Mouse (Mus musculus) mouse trophoblast stem cell (cell line): ENCODE data around the gene Csnk1g1.

Experiments used
- in situ Hi-C, 2 experiments: fragments of 300-500 bp; cut with MseI, MboI; formaldehyde crosslinking; loops; 2 replicates in 1 of 2; 3 replicates in 1 of 2; pipeline ENCODE4 v1.15.1; 2025

The Csnk1g1 gene

GRCm38 (mm10) chr9:65908394-65909300 lies at the start of gene Csnk1g1, which contains the start of gene Trip4:
Gene Csnk1g1 (plus strand): TSS chr9:65908924.
Gene Trip4 (minus strand): TSS chr9:65908794.
- in situ Hi-C loops, result no loop called here

DNA sequence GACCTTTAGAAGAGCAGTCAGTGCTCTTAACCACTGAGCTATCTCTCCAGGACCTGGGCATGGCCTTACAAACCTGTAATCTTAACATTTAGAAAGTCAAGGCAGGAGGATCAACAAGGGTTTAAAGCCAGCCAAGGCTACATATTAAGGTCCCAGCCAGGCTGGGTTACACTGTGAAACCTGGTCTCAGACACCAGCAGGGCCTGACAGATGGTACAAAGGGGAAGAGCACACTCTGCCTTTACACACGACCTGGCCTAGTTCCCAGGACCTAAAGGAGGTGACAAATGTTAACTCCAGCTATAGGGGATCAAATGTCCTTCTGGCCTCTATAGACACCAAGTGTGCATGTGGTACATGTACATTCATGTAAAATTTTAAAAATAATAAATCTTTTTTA lies 49.1 kb upstream of the Csnk1g1 start:
- in situ Hi-C loops, result no loop called here

DNA sequence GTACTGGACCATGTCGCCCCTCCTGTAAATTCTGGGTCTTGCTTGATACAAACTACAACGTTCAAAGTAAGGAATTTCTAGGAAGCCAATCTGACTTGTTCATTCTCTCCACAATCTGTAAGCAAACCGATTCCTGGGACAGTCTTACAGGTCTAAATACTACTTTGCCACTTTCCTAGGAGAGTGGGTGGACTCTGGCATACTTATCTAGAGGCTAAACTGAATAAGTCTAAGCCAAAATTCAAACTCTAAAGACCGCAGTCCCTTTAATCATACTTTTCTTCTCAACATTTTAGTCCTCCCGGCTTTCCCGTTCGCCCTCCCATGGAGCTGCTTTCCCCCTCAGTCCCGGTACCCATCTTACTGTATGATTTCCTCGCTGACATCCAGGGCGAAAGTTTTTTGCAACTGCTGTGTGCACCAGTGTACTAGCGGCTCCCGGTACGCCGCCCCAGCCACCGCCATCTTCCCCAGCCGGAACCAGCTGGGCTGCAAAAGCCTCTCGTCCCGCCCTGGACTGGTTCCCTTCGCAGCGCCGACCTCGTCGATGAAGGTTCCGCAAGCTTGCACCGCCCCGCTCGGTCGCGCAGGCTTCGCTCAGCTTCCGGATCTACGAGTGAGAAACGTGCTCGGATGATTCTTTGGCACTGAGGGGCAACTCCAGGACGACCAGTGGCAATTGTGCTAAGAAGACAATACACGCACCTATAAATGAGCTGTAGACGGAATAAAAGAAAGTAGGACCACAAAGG lies 24.0 kb upstream of the Csnk1g1 start:
- in situ Hi-C loops, result no loop called here

DNA sequence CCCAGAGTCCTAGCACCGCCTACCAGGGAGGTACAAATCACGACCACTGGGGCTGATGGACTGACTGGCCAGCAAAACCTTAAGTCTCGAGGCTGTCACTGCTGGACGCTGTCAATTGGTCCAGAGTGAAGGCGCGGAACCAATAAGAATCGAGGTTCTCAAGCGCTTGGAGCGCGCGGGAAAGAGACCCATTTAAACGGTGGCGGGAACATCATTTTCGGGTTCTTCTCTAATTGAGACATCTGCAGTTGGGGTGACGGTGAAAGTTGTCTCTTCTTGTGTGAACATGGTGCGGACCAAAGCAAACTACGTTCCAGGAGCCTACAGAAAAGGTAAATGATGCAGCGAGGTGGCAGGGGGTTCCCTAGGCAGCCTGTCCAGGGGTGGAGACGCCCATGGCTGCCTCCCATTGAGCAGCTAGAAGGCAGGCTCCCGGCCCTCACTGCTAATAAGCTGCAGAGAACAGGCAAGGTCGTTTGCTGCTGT lies 18.5 kb upstream of the Csnk1g1 start, which contains the start of gene Pclaf:
TSS of gene Pclaf (plus strand) at position 95 of the 486 bp plus-strand sequence.
- in situ Hi-C loops, result no loop called here

GRCm38 (mm10) chr9:65891126-65891525 lies 17.6 kb upstream of the Csnk1g1 start:
- in situ Hi-C loops, result no loop called here

GRCm38 (mm10) chr9:65896977-65897376 lies 11.7 kb upstream of the Csnk1g1 start:
- in situ Hi-C loops, result no loop called here

GRCm38 (mm10) chr9:65902879-65903278 lies 5.8 kb upstream of the Csnk1g1 start:
- in situ Hi-C loops, result no loop called here

DNA sequence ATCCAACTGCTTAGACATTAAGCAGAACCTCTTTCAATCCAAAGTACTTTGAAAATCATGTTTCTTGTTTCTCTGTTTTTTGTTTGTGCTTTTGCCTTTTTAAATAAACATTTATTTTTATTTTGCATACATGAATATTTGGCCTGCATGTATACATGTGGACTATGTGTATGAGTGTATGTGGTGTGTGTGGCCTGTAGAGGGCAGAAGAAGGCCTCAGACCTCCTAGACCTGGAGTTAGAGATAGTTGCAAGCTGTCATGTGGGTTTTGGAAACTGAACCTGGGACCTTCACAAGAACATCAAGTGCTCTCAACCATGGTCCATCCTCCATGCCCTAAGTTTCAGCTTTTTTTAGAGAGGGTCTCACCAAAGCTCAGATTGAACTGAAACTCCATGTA lies 5.3 kb upstream of the Csnk1g1 start:
- in situ Hi-C loops, result no loop called here

GRCm38 (mm10) chr9:65909301-65909801 lies 627 bp downstream of the Csnk1g1 start:
- in situ Hi-C loops, result no loop called here

GRCm38 (mm10) chr9:65909837-65910236 lies 1.1 kb downstream of the Csnk1g1 start:
- in situ Hi-C loops, result no loop called here

DNA sequence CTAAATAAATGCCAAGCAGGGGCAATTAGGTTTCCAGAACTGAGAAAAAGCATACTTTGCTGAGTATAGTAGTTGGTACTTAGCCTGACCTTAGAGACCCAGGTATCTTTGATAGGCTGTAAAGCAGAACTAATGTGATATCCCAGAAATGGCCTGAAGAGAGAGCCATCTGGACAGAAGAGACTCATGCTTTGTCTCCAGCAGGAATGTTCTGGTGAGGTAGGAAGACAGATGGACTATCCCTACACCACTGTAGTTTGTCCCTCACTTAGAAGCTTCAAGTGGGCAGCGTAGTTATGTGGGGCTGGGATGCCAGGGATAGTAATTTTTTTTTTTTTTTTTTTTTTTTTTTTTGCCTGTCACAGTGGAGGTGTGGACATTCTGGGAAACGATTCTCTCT lies 5.3 kb downstream of the Csnk1g1 start:
- in situ Hi-C loops, result no loop called here

DNA sequence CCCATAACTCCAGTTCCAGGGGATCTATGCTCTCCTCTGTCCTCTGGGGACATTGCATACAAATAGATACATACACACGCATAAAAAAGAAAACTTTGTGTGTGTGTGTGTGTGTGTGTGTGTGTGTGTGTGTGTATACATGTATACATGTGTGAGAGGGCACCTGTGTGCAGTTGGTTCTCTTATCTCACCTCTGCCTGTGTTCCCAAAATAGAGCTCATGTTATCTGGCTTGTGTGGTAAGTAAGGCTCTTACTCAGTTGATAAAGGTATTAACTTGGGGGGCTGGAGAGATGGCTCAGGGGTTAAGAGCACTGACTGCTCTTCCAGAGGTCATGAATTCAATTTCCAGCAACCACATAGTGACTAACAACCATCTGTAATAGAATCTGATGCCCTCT lies 8.3 kb downstream of the Csnk1g1 start:
- in situ Hi-C loops, result no loop called here

DNA sequence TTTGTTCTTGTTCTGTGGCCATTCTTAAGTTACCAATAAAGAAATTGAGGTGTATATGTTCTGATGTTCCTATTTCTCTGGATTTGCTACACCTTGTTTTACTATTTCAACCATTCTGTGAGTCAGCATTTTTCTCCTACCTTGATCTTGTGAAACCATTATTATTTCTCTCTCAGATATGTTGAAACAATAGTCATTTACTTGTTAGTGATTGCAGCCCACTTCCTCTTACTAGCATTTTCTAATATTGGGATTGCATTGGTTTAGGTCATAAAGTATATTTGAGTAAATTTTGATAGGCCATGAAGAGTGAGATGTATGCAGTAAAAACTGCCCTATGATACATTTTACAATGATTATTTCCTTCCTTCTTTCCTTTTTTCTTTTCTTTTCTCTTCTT lies 19.7 kb downstream of the Csnk1g1 start:
- in situ Hi-C loops, result no loop called here

DNA sequence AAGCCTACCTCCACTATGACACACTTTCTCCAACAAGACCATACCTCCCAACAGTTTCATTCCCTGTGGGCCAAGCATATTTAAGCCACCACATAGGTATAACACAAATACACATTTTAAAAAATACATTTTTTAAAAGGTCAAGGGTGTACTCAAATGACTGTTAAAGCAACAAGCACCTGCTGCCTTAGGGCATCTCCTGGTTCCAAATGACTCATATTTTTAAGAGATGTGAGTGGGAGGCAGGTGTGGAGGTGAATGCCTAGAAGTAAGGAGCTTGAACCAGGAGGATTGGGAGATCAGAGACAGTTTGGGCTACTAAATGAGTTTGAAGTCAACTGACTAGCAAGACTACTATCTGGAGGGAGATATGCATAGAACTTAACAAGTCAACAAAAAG lies 21.1 kb downstream of the Csnk1g1 start:
- in situ Hi-C loops, result no loop called here

- in situ Hi-C loops, result no loop called here
Observed at GRCm38 (mm10) chr9:65937566-65937965, 28.8 kb downstream of the Csnk1g1 start.

- in situ Hi-C loops, result no loop called here
Observed at GRCm38 (mm10) chr9:65951082-65951587, 42.4 kb downstream of the Csnk1g1 start.

DNA sequence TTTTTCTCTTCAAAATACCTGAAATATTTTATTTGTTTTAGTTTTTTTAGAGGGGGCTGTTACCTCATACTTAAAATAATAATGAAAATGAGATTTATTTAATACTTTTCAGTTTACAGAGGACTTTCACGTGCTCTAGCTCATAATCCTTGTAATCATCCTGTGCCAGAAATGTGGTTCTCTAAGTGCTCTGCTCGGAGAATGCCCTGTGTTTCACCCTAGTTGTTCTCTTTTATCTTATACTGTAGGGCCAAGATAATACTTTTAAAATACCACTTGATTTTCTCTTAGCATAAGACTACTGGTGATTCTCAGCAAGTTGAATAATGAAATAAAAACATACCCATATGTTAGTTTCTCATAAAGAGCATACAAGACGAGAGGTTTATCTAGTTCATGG lies 61.3 kb downstream of the Csnk1g1 start:
- in situ Hi-C loops, result no loop called here

- in situ Hi-C loops, result no loop called here
Observed at GRCm38 (mm10) chr9:65973206-65973605, 64.5 kb downstream of the Csnk1g1 start.

DNA sequence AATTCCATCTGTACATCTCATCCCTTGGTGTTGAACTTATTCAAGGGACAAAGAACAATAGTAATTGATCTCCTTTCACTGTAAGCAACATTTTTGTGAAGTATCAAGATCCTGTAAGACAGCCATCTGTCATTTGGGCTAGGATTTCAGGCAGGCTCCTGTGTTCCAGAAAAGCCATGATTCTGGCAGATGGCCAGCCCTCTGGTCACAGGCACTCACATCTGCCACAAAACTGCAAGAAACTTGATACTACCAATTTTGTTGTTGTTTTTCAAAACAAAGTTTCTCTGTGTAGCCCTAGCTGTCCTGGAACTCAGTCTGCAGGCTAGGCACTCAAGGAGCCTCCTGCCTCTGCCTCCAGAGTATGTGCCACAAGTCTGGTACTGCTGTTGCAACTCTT lies 67.2 kb downstream of the Csnk1g1 start:
- in situ Hi-C loops, result no loop called here

DNA sequence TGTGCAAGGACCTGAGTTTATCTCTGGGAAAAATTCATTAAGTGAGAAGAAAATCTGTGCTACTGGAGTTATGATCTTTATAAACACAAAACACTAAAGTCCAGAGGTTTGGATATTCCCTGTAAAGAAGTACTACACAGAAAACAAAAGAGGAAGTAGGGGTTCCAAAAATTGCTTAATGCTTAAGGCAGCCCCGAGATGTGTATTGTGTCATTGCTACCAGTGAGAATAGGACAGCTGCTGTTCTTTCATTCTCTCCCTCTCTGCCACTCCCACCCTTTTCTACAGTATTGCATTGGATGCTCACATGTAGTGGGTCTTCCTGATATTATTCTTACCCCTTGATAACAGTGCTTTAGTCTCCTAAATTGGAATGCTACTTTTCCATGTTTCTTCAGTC lies 74.1 kb downstream of the Csnk1g1 start:
- in situ Hi-C loops, result no loop called here

- in situ Hi-C loops, result no loop called here
Observed at GRCm38 (mm10) chr9:65987021-65987420, 78.3 kb downstream of the Csnk1g1 start.
